8 mouse cellular contexts compared by ENCODE assay signal in genomic region chr10:80180288-80180687, GRCm38 (mm10). TPM values are rescaled to one million over a fixed set of nuclear protein-coding genes. Genes with fewer than 3 reads are reported as not detected.
DNase-seq lines count a peak whose midpoint lies in the region; ATAC-seq and TF ChIP-seq lines count a peak whose summit lies in the region.

No protein-coding gene starts in this region.

- no peak for TF ChIP-seq CTCF in cerebellum, adult 2 months (IDR thresholded peaks at IDR 0.05; ENCODE audit: borderline replicate concordance, insufficient read depth, low read depth, low read length)
- TF ChIP-seq CTCF in intestine, postnatal 0 days (IDR thresholded peaks at IDR 0.05; ENCODE audit: low read depth) = no peak
- TF ChIP-seq CTCF in olfactory bulb, adult 2 months (IDR thresholded peaks at IDR 0.05; ENCODE audit: insufficient read depth, low read depth, low read length) = no peak

- TF ChIP-seq POLR2A in cerebellum, adult 2 months (IDR thresholded peaks at IDR 0.05; ENCODE audit: borderline replicate concordance, insufficient read depth, low read length) = no peak
- no peak for TF ChIP-seq POLR2A in olfactory bulb, adult 2 months (IDR thresholded peaks at IDR 0.05; ENCODE audit: insufficient read depth, low read depth, low read length)

- no peaks in the 10 kb centered on the region for H3K27me3 ChIP-seq in cerebellum, adult 2 months (ENCODE audit: control insufficient read depth, insufficient read depth, low read length)
- H3K27me3 ChIP-seq in lung, embryonic 15.5 days = no peaks in the 10 kb centered on the region
- H3K27me3 ChIP-seq in intestine, postnatal 0 days (replicated peaks; ENCODE audit: control insufficient read depth, insufficient read depth, low read length) = no peaks in the 10 kb centered on the region

- H3K9ac ChIP-seq in lung, embryonic 15.5 days = peak overlapping the region; percentile 70
- 0 out of 2 replicates have a peak overlapping the region, but pooled peaks have one; percentile 57 for H3K9ac ChIP-seq in intestine, postnatal 0 days (ENCODE audit: low read depth, low read length)

- peak overlapping the region; percentile 64 for H3K4me2 ChIP-seq in lung, embryonic 15.5 days
- peak overlapping the region; percentile 86 for H3K4me2 ChIP-seq in intestine, postnatal 0 days (replicated peaks; ENCODE audit: low read depth)

- no peak for ATAC-seq in lung, embryonic 15.5 days (ENCODE audit: borderline replicate concordance, extremely low read depth, low FRiP score, low TSS enrichment)
- ATAC-seq in intestine, postnatal 0 days = no peak
- no peak for ATAC-seq in megakaryocyte-erythroid progenitor cell, adult 5-6 weeks (replicated peaks; ENCODE audit: low FRiP score, low TSS enrichment, poor library complexity, severe bottlenecking)

- peaks cover 12% of the 10 kb centered on the region for H3K4me1 ChIP-seq in cerebellum, adult 2 months (ENCODE audit: control insufficient read depth, insufficient read depth, low read length)
- peaks cover 23% of the 10 kb centered on the region for H3K4me1 ChIP-seq in lung, embryonic 15.5 days
- no peaks in the 10 kb centered on the region for H3K4me1 ChIP-seq in intestine, postnatal 0 days (replicated peaks; ENCODE audit: control insufficient read depth, insufficient read depth, low read length)
- peaks cover 21% of the 10 kb centered on the region for H3K4me1 ChIP-seq in olfactory bulb, adult 2 months (ENCODE audit: control insufficient read depth, insufficient read depth, low read length)

- H3K9me3 ChIP-seq in lung, embryonic 15.5 days = no peaks in the 10 kb centered on the region
- H3K9me3 ChIP-seq in intestine, postnatal 0 days (ENCODE audit: control insufficient read depth) = no peaks in the 10 kb centered on the region

- no peaks in the 10 kb centered on the region for H3K36me3 ChIP-seq in lung, embryonic 15.5 days
- no peaks in the 10 kb centered on the region for H3K36me3 ChIP-seq in intestine, postnatal 0 days (ENCODE audit: control insufficient read depth, insufficient read depth)

- DNase-seq in cerebellum, adult 2 months = peak in 1 of 2 experiments; percentile 32
- DNase-seq in cerebellum, postnatal 36 days = no peak
- DNase-seq in lung, postnatal 10 days = no peak
- DNase-seq in right cerebral cortex, postnatal 36 days (ENCODE audit: low spot score in 2 of 2) = no peak

- H3K27ac ChIP-seq in cerebellum, adult 2 months (ENCODE audit: insufficient read depth, low read length) = no peak overlapping the region
- H3K27ac ChIP-seq in lung, embryonic 15.5 days = no peak overlapping the region
- no peak overlapping the region for H3K27ac ChIP-seq in intestine, postnatal 0 days (ENCODE audit: low read depth, low read length)
- no peak overlapping the region for H3K27ac ChIP-seq in olfactory bulb, adult 2 months (ENCODE audit: insufficient read depth, low read depth, low read length)

- WGBS in cerebellum, adult 2 months = 39% methylated on average over 6 of the region's 6 CpGs
- 28% methylated on average over 6 of the region's 6 CpGs for WGBS in lung, embryonic 15.5 days
- WGBS in intestine, postnatal 0 days = 50% methylated on average over 6 of the region's 6 CpGs
- 45% methylated on average over 6 of the region's 6 CpGs for WGBS in olfactory bulb, adult 2 months

- H3K4me3 ChIP-seq in cerebellum, adult 2 months (replicated peaks; ENCODE audit: insufficient read depth, low read depth, low read length) = peak overlapping the region; percentile 81
- peak overlapping the region; percentile 58 for H3K4me3 ChIP-seq in lung, embryonic 15.5 days
- peak overlapping the region; percentile 60 for H3K4me3 ChIP-seq in intestine, postnatal 0 days (ENCODE audit: low read depth, low read length)
- H3K4me3 ChIP-seq in olfactory bulb, adult 2 months (ENCODE audit: insufficient read depth, low read depth, low read length) = peak overlapping the region; percentile 90

RNA-seq across cellular contexts. Expression of gene Efna2, which starts 1.0 kb away (rescaled TPM):
- 10.2 and 10.7 TPM in 2 replicates for polyA plus RNA-seq in cerebellum, adult 2 months (2012; rRNA removed)
- 16.0 and 17.3 TPM in 2 replicates for polyA plus RNA-seq in lung, embryonic 15.5 days (2015; fragmentation: Nextera tagmentation; extraction: Ambion mirVana)
- 3.5 and 3.8 TPM in 2 replicates for polyA plus RNA-seq in intestine, postnatal 0 days (2015; fragmentation: Nextera tagmentation; extraction: Ambion mirVana)
- polyA plus RNA-seq in olfactory bulb, adult 2 months (2012; ENCODE audit: insufficient read depth, insufficient read length, low replicate concordance, missing spikeins) = not detected in 2 replicates
- 0.40 TPM in 1 of 2 replicates, not detected in the other for total RNA-seq in megakaryocyte-erythroid progenitor cell, adult 5-6 weeks (2014; fragmentation: Nextera tagmentation)
- 0.80 TPM in 1 of 2 replicates, not detected in the other for total RNA-seq in megakaryocyte-erythroid progenitor cell, adult 5-6 weeks (2017)

RNA-seq across cellular contexts. Expression of gene 1600002K03Rik, which starts 7.5 kb away (rescaled TPM):
- 16.4 and 18.0 TPM in 2 replicates for polyA plus RNA-seq in cerebellum, adult 2 months (2012; rRNA removed)
- 11.6 and 14.7 TPM in 2 replicates for polyA plus RNA-seq in lung, embryonic 15.5 days (2015; fragmentation: Nextera tagmentation; extraction: Ambion mirVana)
- polyA plus RNA-seq in intestine, postnatal 0 days (2015; fragmentation: Nextera tagmentation; extraction: Ambion mirVana) = 12.7 and 13.9 TPM in 2 replicates
- not detected in 2 replicates for polyA plus RNA-seq in olfactory bulb, adult 2 months (2012; ENCODE audit: insufficient read depth, insufficient read length, low replicate concordance, missing spikeins)
- 14.2 and 22.9 TPM in 2 replicates for total RNA-seq in megakaryocyte-erythroid progenitor cell, adult 5-6 weeks (2014; fragmentation: Nextera tagmentation)
- total RNA-seq in megakaryocyte-erythroid progenitor cell, adult 5-6 weeks (2017) = 25.4 and 27.8 TPM in 2 replicates

RNA-seq across cellular contexts. Expression of gene Cirbp, which starts 14.5 kb away (rescaled TPM):
- 240 and 261 TPM in 2 replicates for polyA plus RNA-seq in cerebellum, adult 2 months (2012; rRNA removed)
- 94.6 and 95.1 TPM in 2 replicates for polyA plus RNA-seq in lung, embryonic 15.5 days (2015; fragmentation: Nextera tagmentation; extraction: Ambion mirVana)
- 222 and 228 TPM in 2 replicates for polyA plus RNA-seq in intestine, postnatal 0 days (2015; fragmentation: Nextera tagmentation; extraction: Ambion mirVana)
- not detected in 2 replicates for polyA plus RNA-seq in olfactory bulb, adult 2 months (2012; ENCODE audit: insufficient read depth, insufficient read length, low replicate concordance, missing spikeins)
- 31.5 and 44.0 TPM in 2 replicates for total RNA-seq in megakaryocyte-erythroid progenitor cell, adult 5-6 weeks (2014; fragmentation: Nextera tagmentation)
- 30.8 and 73.1 TPM in 2 replicates for total RNA-seq in megakaryocyte-erythroid progenitor cell, adult 5-6 weeks (2017)

RNA-seq across cellular contexts. Expression of gene Midn, which starts 32.2 kb away (rescaled TPM):
- 26.1 and 26.5 TPM in 2 replicates for polyA plus RNA-seq in cerebellum, adult 2 months (2012; rRNA removed)
- 17.5 and 18.6 TPM in 2 replicates for polyA plus RNA-seq in lung, embryonic 15.5 days (2015; fragmentation: Nextera tagmentation; extraction: Ambion mirVana)
- polyA plus RNA-seq in intestine, postnatal 0 days (2015; fragmentation: Nextera tagmentation; extraction: Ambion mirVana) = 18.1 and 19.5 TPM in 2 replicates
- 128 TPM in 1 of 2 replicates, not detected in the other for polyA plus RNA-seq in olfactory bulb, adult 2 months (2012; ENCODE audit: insufficient read depth, insufficient read length, low replicate concordance, missing spikeins)
- 30.9 and 34.0 TPM in 2 replicates for total RNA-seq in megakaryocyte-erythroid progenitor cell, adult 5-6 weeks (2014; fragmentation: Nextera tagmentation)
- total RNA-seq in megakaryocyte-erythroid progenitor cell, adult 5-6 weeks (2017) = 9.4 and 10.5 TPM in 2 replicates

RNA-seq across cellular contexts. Expression of gene Cbarp, which starts 39.7 kb away (rescaled TPM):
- 147 and 151 TPM in 2 replicates for polyA plus RNA-seq in cerebellum, adult 2 months (2012; rRNA removed)
- polyA plus RNA-seq in lung, embryonic 15.5 days (2015; fragmentation: Nextera tagmentation; extraction: Ambion mirVana) = 3.9 and 5.0 TPM in 2 replicates
- polyA plus RNA-seq in intestine, postnatal 0 days (2015; fragmentation: Nextera tagmentation; extraction: Ambion mirVana) = 2.1 and 2.7 TPM in 2 replicates
- polyA plus RNA-seq in olfactory bulb, adult 2 months (2012; ENCODE audit: insufficient read depth, insufficient read length, low replicate concordance, missing spikeins) = not detected in 2 replicates
- total RNA-seq in megakaryocyte-erythroid progenitor cell, adult 5-6 weeks (2014; fragmentation: Nextera tagmentation) = 5.2 and 10.5 TPM in 2 replicates
- 3.7 TPM in 1 of 2 replicates, not detected in the other for total RNA-seq in megakaryocyte-erythroid progenitor cell, adult 5-6 weeks (2017)

Comparison
In these comparisons a context has a peak if more than half of its experiments do, and no peak if none do; other contexts are left out.
1. RNA of gene 1600002K03Rik, which starts 7.5 kb away (polyA plus RNA-seq): 16.4 to 18.0 TPM in cerebellum, adult 2 months, 11.6 to 14.7 TPM in lung, embryonic 15.5 days and 12.7 to 13.9 TPM in intestine, postnatal 0 days; not detected in olfactory bulb, adult 2 months; every median in the first group is over 10 times any median in the second.
2. Peak in every context shown above with its lines, with median percentiles within 50 percentile points of each other: H3K4me3 ChIP-seq.